Mouse (Mus musculus) ES-E14 (cell line): ENCODE results near the gene Popdc2. TPM values are rescaled to one million over a fixed set of nuclear protein-coding genes. Genes with fewer than 3 reads are reported as not detected.

ENCODE experiments used
- DNase-seq: peaks from one replicate; pipeline ENCODE4 v3.0.0-alpha.2; 2013; ENCODE audit warnings: low read depth, low spot score
- H3K27ac ChIP-seq: 2 replicates; pipeline ENCODE4 v1.5.1; 2012; ENCODE audit warnings: low read depth, mild to moderate bottlenecking, low read length, moderate library complexity, mixed read lengths; ENCODE audit not compliant: poor library complexity, insufficient read depth, severe bottlenecking
- H3K36me3 ChIP-seq: 2 replicates; pipeline ENCODE4 v1.6.1; 2012; ENCODE audit warnings: mild to moderate bottlenecking, low read length, moderate library complexity, mixed read lengths; ENCODE audit not compliant: control insufficient read depth, poor library complexity, insufficient read depth, severe bottlenecking
- H3K4me1 ChIP-seq, 2 experiments: fragments of 150-350 bp in 1 of 2; sonication (generic) in 1 of 2; 2 replicates each; pipeline ENCODE4 v1.6.1; 2012; ENCODE audit warnings: low read length in 2 of 2, mild to moderate bottlenecking in 1 of 2, mixed read lengths in 1 of 2; ENCODE audit not compliant: control insufficient read depth in 2 of 2, insufficient read depth in 2 of 2, poor library complexity in 1 of 2
- H3K4me3 ChIP-seq, 2 experiments: fragments of 150-350 bp in 1 of 2; sonication (generic) in 1 of 2; 2 replicates each; pipeline ENCODE4 v1.5.1; 2012; ENCODE audit warnings: low read length in 2 of 2, low read depth in 1 of 2, mild to moderate bottlenecking in 1 of 2, mixed read lengths in 1 of 2; ENCODE audit not compliant: insufficient read depth in 1 of 2, poor library complexity in 1 of 2, severe bottlenecking in 1 of 2
- H3K9ac ChIP-seq: 2 replicates; pipeline ENCODE4 v1.6.1; 2012; ENCODE audit warnings: low read depth, mild to moderate bottlenecking, low read length, mixed read lengths; ENCODE audit not compliant: poor library complexity, insufficient read depth, severe bottlenecking
- H3K9me3 ChIP-seq: fragments of 150-350 bp; sonication (generic); 2 replicates; pipeline ENCODE4 v1.6.1; 2012; ENCODE audit warnings: low read depth, mild to moderate bottlenecking, low read length; ENCODE audit not compliant: control insufficient read depth, insufficient read depth
- CHD2 ChIP-seq: IDR thresholded peaks from 2 replicates; pipeline ENCODE4 v1.6.1; 2014; ENCODE audit warnings: mild to moderate bottlenecking, low read depth, low read length, inconsistent platforms
- HCFC1 ChIP-seq: IDR thresholded peaks from 2 replicates; pipeline ENCODE4 v1.6.1; 2012; ENCODE audit warnings: low read length, inconsistent platforms, borderline replicate concordance; ENCODE audit not compliant: insufficient read depth
- MAFK ChIP-seq: IDR thresholded peaks from 2 replicates; pipeline ENCODE4 v1.6.1; 2014; ENCODE audit warnings: mild to moderate bottlenecking, low read depth, low read length, inconsistent platforms; ENCODE audit not compliant: insufficient read depth
- ZC3H11A ChIP-seq: IDR thresholded peaks from 2 replicates; pipeline ENCODE4 v1.6.1; 2012; ENCODE audit warnings: low read depth, mild to moderate bottlenecking, inconsistent platforms, low read length, borderline replicate concordance
- ZNF384 ChIP-seq: IDR thresholded peaks from 2 replicates; pipeline ENCODE4 v1.6.1; 2012; ENCODE audit warnings: low read depth, low read length, inconsistent platforms
- in situ Hi-C, 2 experiments: fragments of 600-800 bp; cut with MboI; formaldehyde crosslinking; loops; one replicate each; pipeline ENCODE4 v1.15.1; 2025; ENCODE audit warnings: low sequenced_read_pairs in 2 of 2, inconsistent platforms in 1 of 2; ENCODE audit not compliant: unreplicated experiment in 2 of 2
- total RNA-seq: library from RNA; depleted of rRNA; stranded (reverse); fragments of 300-350 nt; gene quantifications from 2 replicates; pipeline ENCODE4 v1.2.3, GENCODE M21; 2012

The Popdc2 gene
- total RNA-seq, 1 experiment = 0.49 TPM

DNA sequence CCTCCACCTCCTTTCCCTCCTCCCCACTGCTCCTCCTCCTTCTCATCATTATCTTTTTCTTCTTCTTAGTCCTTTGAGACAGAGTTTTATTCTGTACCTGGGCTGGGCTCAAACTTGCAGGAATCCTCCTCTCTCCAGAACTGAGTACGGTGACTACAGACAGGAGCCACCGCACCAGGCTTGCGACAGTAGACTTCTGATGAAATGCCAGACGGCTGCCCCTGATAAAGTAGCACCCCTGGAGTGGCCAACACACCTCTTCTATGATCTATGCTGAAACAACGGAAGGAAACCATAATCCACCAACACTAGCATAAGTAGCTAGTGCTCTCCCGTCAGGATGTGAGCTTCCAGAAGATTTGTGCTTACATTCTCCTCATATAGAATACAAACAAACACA is 25.4 kb downstream of the Popdc2 start:
- in situ Hi-C loops = no loop called here
- TF ChIP-seq MAFK (no peak), ZNF384 (no peak), ZC3H11A (no peak), HCFC1 (no peak), CHD2 (no peak)

DNA sequence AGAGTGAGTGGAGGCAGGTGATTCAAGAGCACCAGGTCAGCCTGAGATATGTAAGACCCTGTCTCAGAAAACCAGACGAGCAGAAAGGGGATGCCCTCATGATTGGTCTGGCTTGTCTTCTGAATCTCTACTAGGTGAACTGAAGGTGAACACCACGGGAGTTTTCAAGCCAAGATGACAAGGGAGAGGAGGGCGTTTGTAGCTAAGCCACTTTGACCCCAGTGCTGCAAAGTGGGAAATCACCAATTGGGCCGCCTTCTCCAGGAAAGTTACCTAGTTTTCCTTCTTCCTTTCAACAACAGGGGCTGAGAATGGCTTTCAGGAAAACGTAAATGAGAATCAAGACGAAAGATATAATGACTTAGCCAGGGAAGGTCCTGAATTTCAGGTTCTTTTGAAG is 26.7 kb downstream of the Popdc2 start:
- Histone ChIP-seq H3K4me3 (no peak overlapping the region), H3K4me1 (peaks cover 2 to 6% of the 10 kb centered on the region in 2 experiments; a peak in 2 of 4 replicates), H3K27ac (no peak overlapping the region), H3K9me3 (no peaks in the 10 kb centered on the region), H3K36me3 (no peaks in the 10 kb centered on the region), H3K9ac (no peak overlapping the region)
- TF ChIP-seq CHD2 = no peak
- no peak for TF ChIP-seq ZNF384
- no peak for TF ChIP-seq MAFK
- TF ChIP-seq HCFC1 = no peak
- TF ChIP-seq ZC3H11A = no peak
- no peak for DNase-seq
- in situ Hi-C loops = no loop called here

More for the DNA sequence above, 25.4 kb downstream of the Popdc2 start:
- no peak overlapping the region for H3K9ac ChIP-seq
- peaks cover under 1 to 2% of the 10 kb centered on the region in 2 experiments; a peak in 2 of 4 replicates for H3K4me1 ChIP-seq
- DNase-seq = no peak
- no peak overlapping the region for H3K27ac ChIP-seq
- no peaks in the 10 kb centered on the region for H3K9me3 ChIP-seq
- H3K4me3 ChIP-seq = no peak overlapping the region
- H3K36me3 ChIP-seq = no peaks in the 10 kb centered on the region

GRCm38 (mm10) chr16:38389284-38389893 is 27.4 kb downstream of the Popdc2 start:
- no peak for TF ChIP-seq MAFK
- no peak for TF ChIP-seq ZC3H11A
- no peak for TF ChIP-seq ZNF384
- TF ChIP-seq HCFC1 = no peak
- TF ChIP-seq CHD2 = no peak
- Histone ChIP-seq H3K4me1 (peaks cover 2 to 6% of the 10 kb centered on the region in 2 experiments; a peak in 2 of 4 replicates), H3K9me3 (no peaks in the 10 kb centered on the region), H3K9ac (no peak overlapping the region), H3K27ac (no peak overlapping the region), H3K4me3 (no peak overlapping the region), H3K36me3 (no peaks in the 10 kb centered on the region)
- in situ Hi-C loops = no loop called here
- DNase-seq = no peak

DNA sequence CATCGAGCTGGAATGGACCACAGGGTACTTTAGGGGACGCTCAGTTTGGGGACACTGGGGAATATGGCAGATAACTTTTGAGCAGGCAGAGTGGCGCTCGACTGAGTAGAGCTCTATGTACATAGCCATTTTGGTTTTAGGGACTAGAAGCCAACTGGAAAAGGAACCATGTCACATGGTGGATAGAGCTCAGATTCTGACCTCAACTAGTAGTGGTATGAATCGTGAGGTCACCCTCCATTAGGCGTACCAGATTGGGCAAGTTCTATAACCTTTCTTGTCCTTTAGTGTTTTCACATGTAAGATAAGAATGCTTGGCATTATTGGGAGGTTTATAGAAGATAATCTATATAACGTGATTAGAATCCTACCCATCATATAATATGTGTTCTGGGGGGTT is 28.3 kb downstream of the Popdc2 start:
- no peak for TF ChIP-seq ZC3H11A
- TF ChIP-seq ZNF384 = no peak
- no peak for TF ChIP-seq CHD2
- no peak for TF ChIP-seq MAFK
- TF ChIP-seq HCFC1 = no peak
- Histone ChIP-seq H3K4me1 (peaks cover 2 to 8% of the 10 kb centered on the region in 2 experiments; a peak in 2 of 4 replicates), H3K9me3 (no peaks in the 10 kb centered on the region), H3K4me3 (no peak overlapping the region), H3K36me3 (no peaks in the 10 kb centered on the region), H3K9ac (no peak overlapping the region), H3K27ac (no peak overlapping the region)
- no peak for DNase-seq
- in situ Hi-C loops = no loop called here
